Mouse (Mus musculus) intestine, embryonic 14.5 days (tissue): ENCODE results near the gene Thoc5. TPM values are rescaled to one million over a fixed set of nuclear protein-coding genes. Genes with fewer than 3 reads are reported as not detected.

ENCODE experiments used
- ATAC-seq: fragments of 200-750 bp; cut with Nextera tagmentation; replicated peaks from 2 replicates; pipeline ENCODE4 v1.8.0; 2017; ENCODE audit warnings: low read depth, moderate number of reproducible peaks, moderate TSS enrichment, moderate library complexity; ENCODE audit not compliant: low FRiP score, low TSS enrichment
- DNase-seq: peaks from one replicate; pipeline ENCODE4 v3.0.0-alpha.2; 2018; ENCODE audit warnings: low spot score
- H3K27ac ChIP-seq: fragments of 300-500 bp; sonication (generic); 2 replicates; pipeline ENCODE4 v1.5.1; 2014; ENCODE audit warnings: low read depth, mild to moderate bottlenecking, control low read depth
- H3K27me3 ChIP-seq: fragments of 300-500 bp; sonication (generic); replicated peaks from 2 replicates; pipeline ENCODE4 v1.6.1; 2014; ENCODE audit warnings: low read length, control low read depth; ENCODE audit not compliant: control insufficient read depth, insufficient read depth
- H3K36me3 ChIP-seq: fragments of 300-500 bp; sonication (generic); 2 replicates; pipeline ENCODE4 v1.6.1; 2014; ENCODE audit warnings: low read length, control low read depth; ENCODE audit not compliant: control insufficient read depth, insufficient read depth
- H3K4me1 ChIP-seq: fragments of 300-500 bp; sonication (generic); replicated peaks from 2 replicates; pipeline ENCODE4 v1.6.1; 2014; ENCODE audit warnings: low read length, control low read depth, mixed read lengths; ENCODE audit not compliant: control insufficient read depth, insufficient read depth
- H3K4me2 ChIP-seq: fragments of 300-500 bp; sonication (generic); 2 replicates; pipeline ENCODE4 v1.6.1; 2014; ENCODE audit warnings: low read length
- H3K4me3 ChIP-seq: fragments of 300-500 bp; sonication (generic); 2 replicates; pipeline ENCODE4 v1.5.1; 2014; ENCODE audit warnings: low read depth, low read length, control low read depth, mixed read lengths
- H3K9ac ChIP-seq: fragments of 300-500 bp; sonication (generic); 2 replicates; pipeline ENCODE4 v1.6.1; 2014; ENCODE audit warnings: mild to moderate bottlenecking, low read length
- H3K9me3 ChIP-seq: fragments of 300-500 bp; sonication (generic); 2 replicates; pipeline ENCODE4 v1.6.1; 2016; ENCODE audit warnings: low read length, control low read depth; ENCODE audit not compliant: control insufficient read depth
- WGBS: fragments of 180-500 bp; shearing (Covaris S2); extraction: QIAGEN DNeasy Blood & Tissue Kit; methylation state at CpG from one replicate; pipeline ENCODE4 v1.1.7; 2014; 5-methylcytosine and 5-hydroxymethylcytosine counted together
- microRNA-seq: library from miRNA; unstranded; fragments of <30 nt; microRNA quantifications from one replicate; pipeline ENCODE4, GENCODE M21; 2016
- polyA plus RNA-seq: library from polyadenylated mRNA; unstranded; fragments of >200 nt; fragmentation: Nextera tagmentation; extraction: Ambion mirVana; gene quantifications from 2 replicates; pipeline ENCODE4 v1.2.1, GENCODE M21; 2014

Thoc5 gene
- polyA plus RNA-seq, 1 experiment from 2014 or later, result 38.4 TPM

DNA sequence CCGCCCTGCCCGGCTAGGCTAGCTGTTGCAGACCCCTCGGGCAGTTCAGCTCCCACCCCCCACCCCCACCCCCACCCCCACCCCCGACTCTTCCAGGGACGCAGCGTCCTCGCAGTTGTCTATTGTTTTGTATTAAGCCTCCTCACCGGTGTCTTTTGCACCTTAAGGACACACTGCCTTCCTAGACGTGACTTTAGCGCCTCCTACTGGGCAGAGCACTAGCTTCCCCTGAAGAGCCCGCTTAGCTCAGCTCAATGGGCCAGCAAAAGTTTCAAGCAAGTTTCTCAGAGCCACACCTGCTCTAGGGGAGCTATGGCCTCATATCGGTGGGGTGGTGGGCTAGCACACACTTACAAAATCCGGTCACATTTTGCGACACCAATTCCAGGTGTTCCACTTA is 80.5 kb downstream of the Thoc5 start:
- ATAC-seq, result peak; percentile 45; the same call in 1 of the 2 replicates
- no peak overlapping the region for H3K4me2 ChIP-seq
- no peak overlapping the region for H3K4me3 ChIP-seq
- no peaks in the 10 kb centered on the region for H3K4me1 ChIP-seq
- peak; percentile 81 for DNase-seq
- H3K36me3 ChIP-seq, result no peaks in the 10 kb centered on the region
- H3K27me3 ChIP-seq, result no peaks in the 10 kb centered on the region
- 6% methylated on average over 14 of the region's 14 CpGs for WGBS
- no peaks in the 10 kb centered on the region for H3K9me3 ChIP-seq
- H3K9ac ChIP-seq, result no peak overlapping the region
- no peak overlapping the region for H3K27ac ChIP-seq

Small RNA genes within 50 kb of the gene (microRNA-seq; reads per million reads assigned to microRNA genes)
- 0.42 reads per million for gene Mir6918

Other genes with a start within 250 kb of the Thoc5 start
- 954 and 1,060 TPM in 2 replicates for gene Uqcr10, start 191.0 kb upstream of the Thoc5 start, polyA plus RNA-seq
- 59.4 and 63.8 TPM in 2 replicates for gene Zmat5, start 190.6 kb upstream of the Thoc5 start, polyA plus RNA-seq
- gene Cabp7, start 148.5 kb upstream of the Thoc5 start, polyA plus RNA-seq, result 0.15 and 0.16 TPM in 2 replicates
- gene Nf2, start 45.8 kb upstream of the Thoc5 start, polyA plus RNA-seq, result 42.0 and 43.6 TPM in 2 replicates
- gene Nipsnap1, start 21.4 kb upstream of the Thoc5 start, polyA plus RNA-seq, result 85.2 and 85.3 TPM in 2 replicates
- gene Nefh, start 52.7 kb downstream of the Thoc5 start, polyA plus RNA-seq, result 1.1 and 1.2 TPM in 2 replicates
- gene Ap1b1, start 91.5 kb downstream of the Thoc5 start, polyA plus RNA-seq, result 56.0 and 58.9 TPM in 2 replicates
- 1.1 and 1.9 TPM in 2 replicates for gene Rasl10a, start 162.8 kb downstream of the Thoc5 start, polyA plus RNA-seq
- 27.4 and 29.3 TPM in 2 replicates for gene Gas2l1, start 170.0 kb downstream of the Thoc5 start, polyA plus RNA-seq
- gene Rhbdd3, start 203.6 kb downstream of the Thoc5 start, polyA plus RNA-seq, result 30.4 TPM in 2 replicates
- gene Ewsr1, start 203.9 kb downstream of the Thoc5 start, polyA plus RNA-seq, result 373 and 390 TPM in 2 replicates